Mouse (Mus musculus): ENCODE data around the gene Tsnax.

The Tsnax gene

GRCm38 (mm10) chr8:125012695-125013627, at the start of gene Tsnax:
Tsnax (plus strand) TSS chr8:125012997.
- peak; percentile 85 to 86 for DNase-seq (ENCODE audit: low spot score in 2 of 2)

GRCm38 (mm10) chr8:124963246-124963645, 49.6 kb upstream of the Tsnax start:
- DNase-seq (ENCODE audit: low spot score in 2 of 2): no peak

- DNase-seq (ENCODE audit: low spot score in 2 of 2): no peak
Measured at GRCm38 (mm10) chr8:124964966-124965365, 47.8 kb upstream of the Tsnax start.

- no peak for DNase-seq (ENCODE audit: low spot score in 2 of 2)
Measured at GRCm38 (mm10) chr8:124970312-124970933, 42.4 kb upstream of the Tsnax start.

- DNase-seq (ENCODE audit: low spot score in 2 of 2): no peak
Measured at GRCm38 (mm10) chr8:124973221-124973620, 39.6 kb upstream of the Tsnax start.

- DNase-seq (ENCODE audit: low spot score in 2 of 2): no peak
Measured at GRCm38 (mm10) chr8:124974254-124974653, 38.5 kb upstream of the Tsnax start.

GRCm38 (mm10) chr8:124976211-124976610, 36.6 kb upstream of the Tsnax start:
- no peak for DNase-seq (ENCODE audit: low spot score in 2 of 2)

GRCm38 (mm10) chr8:124978026-124978425, 34.8 kb upstream of the Tsnax start:
- DNase-seq (ENCODE audit: low spot score in 2 of 2): no peak

GRCm38 (mm10) chr8:124980036-124980435, 32.8 kb upstream of the Tsnax start:
- no peak for DNase-seq (ENCODE audit: low spot score in 2 of 2)

- DNase-seq (ENCODE audit: low spot score in 2 of 2): no peak
Measured at GRCm38 (mm10) chr8:124980828-124981227, 32.0 kb upstream of the Tsnax start.

- peak in 1 of 2 experiments; percentile 21 for DNase-seq (ENCODE audit: low spot score in 2 of 2)
Measured at GRCm38 (mm10) chr8:124990923-124991667, 21.7 kb upstream of the Tsnax start.

- DNase-seq (ENCODE audit: low spot score in 2 of 2): peak; percentile 6 to 16
Measured at GRCm38 (mm10) chr8:124991668-124991926, 21.2 kb upstream of the Tsnax start.

- DNase-seq (ENCODE audit: low spot score in 2 of 2): no peak
Measured at GRCm38 (mm10) chr8:124995776-124996175, 17.0 kb upstream of the Tsnax start.

GRCm38 (mm10) chr8:125024085-125024484, 11.3 kb downstream of the Tsnax start:
- DNase-seq (ENCODE audit: low spot score in 2 of 2): no peak

GRCm38 (mm10) chr8:125027211-125027610, 14.4 kb downstream of the Tsnax start:
- no peak for DNase-seq (ENCODE audit: low spot score in 2 of 2)

GRCm38 (mm10) chr8:125028841-125029240, 16.0 kb downstream of the Tsnax start:
- no peak for DNase-seq (ENCODE audit: low spot score in 2 of 2)

- DNase-seq (ENCODE audit: low spot score in 2 of 2): no peak
Measured at GRCm38 (mm10) chr8:125031276-125031675, 18.5 kb downstream of the Tsnax start.

GRCm38 (mm10) chr8:125034669-125035068, 21.9 kb downstream of the Tsnax start:
- peak in 1 of 2 experiments; percentile 52 for DNase-seq (ENCODE audit: low spot score in 2 of 2)

- DNase-seq (ENCODE audit: low spot score in 2 of 2): no peak
Measured at GRCm38 (mm10) chr8:125037081-125037480, 24.3 kb downstream of the Tsnax start.

- no peak for DNase-seq (ENCODE audit: low spot score in 2 of 2)
Measured at GRCm38 (mm10) chr8:125038731-125039130, 25.9 kb downstream of the Tsnax start.

- DNase-seq (ENCODE audit: low spot score in 2 of 2): no peak
Measured at GRCm38 (mm10) chr8:125040587-125041375, 28.0 kb downstream of the Tsnax start.

- DNase-seq (ENCODE audit: low spot score in 2 of 2): no peak
Measured at GRCm38 (mm10) chr8:125041496-125041895, 28.7 kb downstream of the Tsnax start.

All from urinary bladder, adult 18-20 months (tissue).